Mouse (Mus musculus) left cerebral cortex, adult 2 months (tissue): ENCODE measurements around the gene Naa15. TPM values are rescaled to one million over a fixed set of nuclear protein-coding genes. Genes with fewer than 3 reads are reported as not detected.
"Not testable (repeated sequence)": the region's sequence is repeated elsewhere in the genome, so short reads cannot be mapped to it uniquely, and the experiment has no call there.

Experiments used
- DNase-seq, 2 experiments: peaks; one replicate each; pipeline ENCODE4 v3.0.0; 2021 to 2022; ENCODE audit warnings: low spot score in 2 of 2, mixed read lengths in 1 of 2; ENCODE audit errors: extremely low spot score in 1 of 2
- H3K27ac ChIP-seq: fragments of 200-600 bp; 2 replicates; pipeline ENCODE4 v1.8.1; 2022
- H3K4me3 ChIP-seq: fragments of 200-600 bp; 2 replicates; pipeline ENCODE4 v1.8.1; 2022
- CTCF ChIP-seq: fragments of 200-600 bp; IDR thresholded peaks from 2 replicates; pipeline ENCODE4 v1.8.1; 2022; ENCODE audit warnings: antibody characterized with exemption, mild to moderate bottlenecking, moderate library complexity
- intact Hi-C: fragments of 180-260 bp; cut with DNase I; formaldehyde crosslinking; loops from one replicate; pipeline ENCODE4 v1.15.1; 2025
- total RNA-seq, 2 experiments: library from RNA; stranded (reverse); gene quantifications; 2 replicates each; pipeline ENCODE4 v1.2.3; 2021

Naa15 gene
- total RNA-seq, 2 experiments from 2014 or later = 50.1 to 54.6 TPM

DNA sequence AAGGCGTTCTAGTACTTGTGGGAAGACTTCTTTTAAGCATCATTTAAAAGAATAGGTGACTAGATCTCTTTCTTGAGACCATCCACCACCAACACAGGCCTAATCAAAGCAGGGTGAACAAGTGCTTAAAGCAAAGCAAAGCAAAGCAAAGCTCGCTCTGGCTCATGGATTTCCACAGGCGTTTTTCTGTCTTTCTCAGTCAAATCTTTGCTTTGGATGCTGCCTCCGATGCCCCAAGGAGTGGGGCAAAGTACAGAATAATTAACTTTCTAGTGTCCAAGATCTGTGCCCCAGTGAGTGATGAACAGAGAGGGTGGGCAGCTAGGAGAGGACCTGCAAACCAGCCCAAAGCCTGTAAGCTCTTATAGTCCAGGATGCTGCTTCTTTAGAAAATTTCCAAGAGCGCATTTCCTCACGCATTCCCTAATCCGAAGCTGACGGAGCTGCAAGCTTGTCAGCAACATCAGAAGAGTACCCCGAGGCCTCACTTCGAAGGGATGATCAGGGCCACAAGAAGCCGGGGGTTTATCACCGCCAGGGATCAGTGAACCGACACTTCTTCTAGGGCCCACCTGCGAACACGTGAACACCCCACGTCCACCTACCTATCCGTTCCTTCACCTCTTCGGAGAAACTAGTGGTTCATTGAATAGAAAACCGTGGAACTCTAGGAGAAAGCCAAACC is 19.3 kb upstream of the Naa15 start:
- TF ChIP-seq CTCF = no peak
- DNase-seq = no peak
- intact Hi-C loops = no loop called here
- Histone ChIP-seq H3K4me3 (no peak overlapping the region), H3K27ac (no peak overlapping the region)

DNA sequence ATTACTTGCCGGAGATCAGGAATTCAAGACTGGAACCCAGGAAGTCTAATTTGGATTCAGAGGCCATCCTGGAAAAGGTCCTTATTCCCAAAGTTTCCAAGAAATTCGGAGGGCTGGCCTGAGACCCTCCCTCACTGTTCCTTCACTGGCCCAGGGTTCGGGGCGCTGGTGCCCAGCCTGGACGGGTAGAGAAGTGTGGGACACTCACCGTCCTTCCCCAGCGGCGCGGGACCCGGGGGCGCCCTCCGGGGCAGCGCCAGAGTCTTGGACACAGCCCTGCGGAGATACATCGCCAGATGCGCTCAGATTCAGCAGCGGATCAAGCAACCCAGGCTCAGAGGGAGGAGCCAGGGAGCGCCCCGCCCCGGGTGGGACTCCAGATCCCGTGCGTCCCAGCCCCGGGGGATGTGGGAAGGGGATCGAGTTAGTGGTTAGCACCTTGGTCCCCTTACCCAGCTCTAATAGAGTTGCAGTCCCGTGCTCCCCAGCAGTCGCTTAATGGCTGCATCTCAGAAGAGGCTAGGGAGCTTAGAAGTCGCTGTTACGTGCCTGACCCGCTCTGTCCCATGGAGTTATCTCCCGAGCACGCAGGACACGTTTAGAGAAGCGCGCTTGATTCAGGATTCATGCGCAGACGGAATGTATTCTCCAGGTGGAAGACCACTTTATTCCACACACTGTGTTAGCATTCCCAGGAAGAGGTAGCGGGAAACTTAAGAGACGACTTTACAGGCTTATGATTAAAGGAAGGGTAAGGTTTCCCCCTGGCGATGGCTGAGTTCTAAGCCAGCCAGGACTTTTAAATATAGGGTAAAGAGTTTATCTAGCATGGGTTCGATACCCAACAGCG is 18.5 kb upstream of the Naa15 start, which contains the start of gene Mgarp:
Gene Mgarp (minus strand): TSS at position 520 of the 850 bp plus-strand sequence.
- peak in 1 of 2 experiments; percentile 18 for DNase-seq
- intact Hi-C loops = no loop called here
- TF ChIP-seq CTCF = peak; percentile 39
- Histone ChIP-seq H3K4me3 (peak within 1 kb of the TSS; percentile 47), H3K27ac (no peak within 1 kb of the TSS)

DNA sequence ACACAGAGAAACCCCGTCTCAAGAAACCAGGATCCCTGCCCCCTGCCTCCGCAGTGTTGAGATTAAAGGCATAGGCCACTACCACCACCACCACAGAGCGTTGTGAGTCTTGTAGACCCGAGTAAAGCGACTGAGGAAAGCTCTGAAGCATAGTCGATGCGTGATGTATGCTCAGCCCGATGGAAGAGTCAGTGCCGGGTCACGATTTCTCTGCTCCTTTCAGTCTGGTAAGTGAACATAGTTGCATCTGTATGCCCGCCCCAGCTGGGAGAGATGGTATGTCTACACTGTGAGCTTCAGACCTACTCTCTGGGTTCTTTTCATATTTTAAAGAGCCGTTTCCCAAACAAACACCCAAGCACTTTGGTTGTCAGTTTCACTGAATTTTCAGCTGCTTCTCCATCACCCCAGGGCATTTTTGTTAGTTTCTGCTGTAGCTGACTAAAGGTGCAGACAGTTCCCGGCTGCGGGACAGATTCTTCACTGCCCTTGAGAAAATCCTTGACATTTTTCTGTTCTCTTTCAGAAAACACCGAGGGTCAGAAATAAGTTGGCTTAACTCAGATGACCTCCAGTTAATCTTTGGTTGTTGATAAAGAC is 17.1 kb upstream of the Naa15 start:
- DNase-seq = no peak
- intact Hi-C loops = no loop called here
- Histone ChIP-seq H3K4me3 (no peak overlapping the region), H3K27ac (no peak overlapping the region)
- TF ChIP-seq CTCF = no peak

DNA sequence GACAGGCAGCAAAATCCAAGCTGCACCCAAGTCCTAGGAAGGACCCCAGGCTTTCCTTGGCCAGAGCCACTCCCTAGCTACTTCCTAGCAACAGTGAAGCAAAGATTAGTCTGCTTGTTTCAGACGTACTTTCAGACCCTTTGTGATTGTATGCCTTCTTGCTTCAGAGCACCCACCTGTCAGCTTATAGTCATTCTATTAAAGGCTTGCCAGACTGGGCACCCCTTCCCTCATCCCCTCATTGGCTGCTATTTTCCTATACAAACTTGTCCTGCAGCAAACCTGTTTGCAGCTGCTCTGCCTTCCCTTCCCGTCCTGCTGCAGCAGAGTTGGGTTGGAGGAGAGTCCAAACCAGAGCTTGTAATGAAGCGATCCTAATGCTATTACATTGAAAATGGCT is 16.3 kb upstream of the Naa15 start:
- TF ChIP-seq CTCF = no peak
- Histone ChIP-seq H3K4me3 (no peak overlapping the region), H3K27ac (no peak overlapping the region)
- intact Hi-C loops = no loop called here
- no peak for DNase-seq

DNA sequence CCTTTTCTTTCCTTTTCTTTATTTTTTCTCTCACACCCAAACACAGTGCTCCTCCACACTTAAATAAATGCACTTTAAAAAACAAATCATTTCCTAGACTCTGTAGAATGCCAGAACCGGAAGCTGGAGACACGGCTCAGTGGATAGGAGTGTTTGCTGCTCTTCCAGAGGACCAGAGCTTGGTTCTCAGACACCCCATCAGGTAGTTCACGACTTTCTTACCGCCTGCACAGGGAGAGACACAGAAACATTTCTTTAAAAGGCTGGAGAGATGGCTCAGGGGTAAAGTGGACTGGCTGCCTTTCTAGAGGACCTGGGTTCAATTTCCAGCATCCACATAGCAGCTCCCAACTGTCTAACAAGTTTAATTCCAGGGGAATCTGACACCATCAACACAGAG is 15.4 kb upstream of the Naa15 start:
- TF ChIP-seq CTCF = no peak

DNA sequence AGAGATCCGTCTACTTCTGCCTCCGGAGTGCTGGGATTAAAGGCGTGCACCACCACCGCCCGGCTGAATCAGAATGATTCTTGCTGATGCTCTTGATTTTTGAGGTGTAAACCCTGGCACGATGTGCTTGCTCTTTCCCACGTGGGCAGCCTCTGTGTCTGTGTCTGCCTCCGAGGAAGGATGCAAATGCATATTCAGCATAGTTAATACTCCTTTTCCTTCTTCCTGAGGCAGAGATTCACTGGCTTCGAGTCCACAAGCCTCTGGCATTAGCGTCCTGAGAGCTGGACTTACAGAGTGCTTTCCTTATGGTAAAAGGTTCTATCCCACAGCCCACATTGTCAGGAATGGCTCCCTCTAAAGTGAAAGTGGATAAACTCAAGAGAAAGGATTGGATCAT is 14.3 kb upstream of the Naa15 start:
- no peak for TF ChIP-seq CTCF
- intact Hi-C loops = no loop called here
- no peak for DNase-seq
- Histone ChIP-seq H3K4me3 (peak overlapping the region; percentile 26), H3K27ac (no peak overlapping the region)

More for the DNA sequence above, 15.4 kb upstream of the Naa15 start:
- H3K4me3 ChIP-seq = no peak overlapping the region
- intact Hi-C loops = no loop called here
- DNase-seq = no peak
- no peak overlapping the region for H3K27ac ChIP-seq

DNA sequence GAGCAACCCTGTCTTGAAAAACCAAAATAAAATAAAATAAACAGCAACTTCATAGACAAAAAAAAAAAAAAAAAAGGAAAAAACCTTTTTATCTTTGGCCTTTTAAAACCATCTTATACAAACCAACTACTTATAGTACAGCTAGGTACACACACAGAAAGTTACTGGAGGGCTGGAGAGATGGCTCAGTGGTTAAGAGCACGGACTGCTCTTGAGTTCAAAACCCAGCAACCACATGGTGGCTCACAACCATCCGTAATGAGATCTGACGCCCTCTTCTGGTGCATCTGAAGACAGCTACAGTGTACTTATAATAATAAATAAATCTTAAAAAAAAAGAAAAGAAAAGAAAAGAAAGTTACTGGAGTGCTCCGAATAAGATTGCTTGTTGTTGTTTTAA is 12.9 kb upstream of the Naa15 start:
- intact Hi-C loops, H3K27ac ChIP-seq, DNase-seq, H3K4me3 ChIP-seq: not testable (repeated sequence)
- peak; percentile 10 for TF ChIP-seq CTCF

DNA sequence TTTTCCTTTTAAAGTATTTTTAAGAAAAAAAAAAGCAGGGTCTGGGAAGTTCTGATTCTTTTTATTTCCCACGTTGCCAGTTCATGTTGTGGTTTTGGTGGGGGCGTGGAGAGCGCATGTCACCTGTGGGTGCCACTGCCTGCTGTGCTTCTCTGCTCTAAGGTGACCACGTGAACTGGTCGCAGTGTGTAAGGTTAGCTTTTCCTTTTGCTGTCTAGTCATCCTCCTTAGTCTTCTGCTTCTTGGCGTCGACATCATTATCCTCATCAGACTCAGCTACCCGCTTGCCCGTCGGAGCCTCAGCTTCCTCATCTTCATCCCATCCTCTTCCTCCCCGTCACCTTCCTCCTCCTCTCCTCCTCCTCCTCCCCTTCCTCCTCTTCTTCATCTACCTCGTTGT is 12.3 kb upstream of the Naa15 start:
- intact Hi-C loops = no loop called here
- H3K4me3 ChIP-seq = no peak overlapping the region
- TF ChIP-seq CTCF = no peak

DNA sequence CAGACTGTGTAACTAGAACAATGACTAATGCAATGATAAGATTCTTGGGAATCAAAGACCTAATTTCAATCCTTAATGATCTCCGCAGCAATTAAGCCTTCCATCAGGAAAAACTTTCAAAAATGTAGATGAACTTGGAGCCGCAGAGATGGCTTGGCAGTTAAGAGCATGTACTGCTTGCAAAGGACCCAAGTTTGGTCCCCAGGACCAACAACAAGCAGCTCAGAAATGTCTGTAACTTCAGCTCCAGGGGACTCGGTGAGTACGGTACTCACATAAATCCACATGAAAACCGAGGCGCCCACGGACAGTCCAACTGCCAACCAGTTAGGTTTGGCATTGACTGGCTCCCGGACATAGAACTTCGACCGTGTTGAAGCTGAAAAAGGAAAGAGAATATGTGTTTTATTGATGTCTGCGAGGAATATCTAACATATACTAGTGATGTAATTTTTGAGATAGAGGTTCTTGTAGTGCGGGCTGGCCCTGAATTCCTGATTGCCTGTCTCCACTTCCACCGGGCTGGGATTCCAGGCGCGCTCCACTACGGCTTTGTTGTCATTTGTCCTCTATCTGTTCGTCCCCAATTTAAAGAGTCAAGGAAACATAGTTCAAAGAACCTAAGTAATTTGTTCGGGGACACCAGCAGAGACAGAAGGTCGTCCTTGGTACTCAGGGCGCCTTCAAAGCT is 6.9 kb upstream of the Naa15 start:
- peak overlapping the region; percentile 99 for H3K27ac ChIP-seq
- DNase-seq = peak in 1 of 2 experiments; percentile 17
- peak overlapping the region; percentile 84 for H3K4me3 ChIP-seq
- TF ChIP-seq CTCF = no peak
- intact Hi-C loops = loop anchor here (2.0 to 5.0 kb wide), 3 partner anchors 29 to 176 kb away; no protein-coding TSS in a partner anchor

More for the DNA sequence above, 12.3 kb upstream of the Naa15 start:
- no peak overlapping the region for H3K27ac ChIP-seq
- DNase-seq = no peak

DNA sequence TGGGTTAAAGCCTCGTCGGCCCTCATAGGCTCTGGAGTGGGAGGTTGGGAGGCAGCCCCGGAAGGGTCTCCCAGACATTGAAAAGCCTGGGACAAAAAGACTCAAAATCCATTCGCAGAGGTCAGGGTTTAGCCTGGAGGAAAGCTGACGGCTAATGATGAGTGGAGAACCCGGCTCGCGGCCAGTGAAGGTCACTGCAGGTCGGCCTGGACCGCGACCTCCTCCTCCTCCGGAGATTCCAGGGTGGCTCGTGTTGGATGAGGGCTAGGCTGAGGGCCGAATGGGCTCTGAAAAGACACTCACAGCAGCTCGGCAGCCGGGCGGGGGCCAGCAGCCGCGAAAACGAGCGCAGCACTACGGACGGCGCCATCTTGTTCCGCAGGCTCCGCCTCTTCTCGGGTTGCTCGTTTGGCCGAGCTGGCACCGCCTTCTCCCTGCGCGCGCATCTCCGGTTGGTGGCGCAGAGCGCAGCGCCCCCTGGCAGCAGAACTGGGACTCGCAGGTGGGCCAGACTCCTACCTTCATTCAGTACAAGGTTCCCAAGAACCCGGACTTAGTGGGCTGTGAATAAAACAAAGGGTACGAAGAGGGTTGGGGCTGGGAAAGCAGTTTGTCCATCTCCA is 6.3 kb upstream of the Naa15 start, which contains the start of gene Ndufc1:
Gene Ndufc1 (minus strand): TSS at position 428 of the 623 bp plus-strand sequence.
- intact Hi-C loops = loop anchor here (2.0 to 5.0 kb wide), 3 partner anchors 30 to 176 kb away; no protein-coding TSS in a partner anchor

DNA sequence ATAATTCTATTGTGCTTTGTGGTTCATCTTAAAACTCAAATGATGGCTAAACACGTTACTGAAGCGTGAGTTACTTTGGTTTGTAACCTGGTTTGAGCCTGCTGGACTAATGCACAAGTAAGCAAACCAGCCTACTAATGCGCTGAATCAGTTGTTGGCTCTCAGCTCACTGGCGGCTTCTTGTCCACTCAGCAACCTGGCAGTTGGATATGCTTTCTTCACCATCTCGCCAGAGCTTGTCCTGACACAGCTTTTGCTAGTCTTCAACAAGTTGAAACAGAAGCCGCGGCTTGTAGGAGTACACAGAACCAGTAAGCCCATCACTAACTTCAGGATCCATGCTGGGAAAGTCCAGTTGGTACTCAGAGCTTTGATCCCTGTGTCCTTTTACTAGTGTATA is 2.5 kb upstream of the Naa15 start:
- DNase-seq = no peak
- Histone ChIP-seq H3K4me3 (no peak overlapping the region), H3K27ac (no peak overlapping the region)
- intact Hi-C loops = no loop called here
- no peak for TF ChIP-seq CTCF

More for the DNA sequence above, 6.3 kb upstream of the Naa15 start, which contains the start of gene Ndufc1:
- TF ChIP-seq CTCF = no peak; the same call in none of the 2 replicates
- H3K4me3 ChIP-seq = peak within 1 kb of the TSS; percentile 84
- DNase-seq = peak; percentile 96 to 99
- peak within 1 kb of the TSS; percentile 99 for H3K27ac ChIP-seq
